Mouse (Mus musculus) lung, adult 18-20 months (tissue): ENCODE data around the gene Cbwd1.
"Not testable (repeated sequence)": the region's sequence is repeated elsewhere in the genome, so short reads cannot be mapped to it uniquely, and the experiment has no call there.

Experiments used
- DNase-seq, 2 experiments: peaks; one replicate each; pipeline ENCODE4 v3.0.0; 2022; ENCODE audit warnings: mixed read lengths in 2 of 2

The Cbwd1 gene

DNA sequence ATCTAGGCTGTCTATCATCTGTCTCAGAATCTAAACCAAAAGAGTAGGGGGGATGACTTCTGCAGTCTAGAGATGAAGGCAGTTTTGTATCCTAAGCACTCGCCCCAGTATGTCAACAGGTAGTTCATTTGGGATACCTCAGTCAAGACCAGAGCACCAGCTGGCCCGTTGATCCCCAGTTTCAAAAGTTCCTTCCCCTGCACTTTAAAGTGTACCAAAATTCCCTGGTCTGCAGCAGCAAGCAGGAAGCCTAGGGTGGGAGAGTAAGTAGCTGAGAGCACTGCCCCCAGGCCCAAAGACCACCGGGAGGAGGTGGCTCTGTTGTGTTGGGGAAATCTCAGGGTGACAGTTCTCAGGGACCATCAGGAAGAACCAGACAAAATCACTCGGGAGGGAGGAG is 64.9 kb downstream of the Cbwd1 start:
- no peak for DNase-seq

GRCm38 (mm10) chr19:24886888-24887287 is 74.5 kb downstream of the Cbwd1 start:
- DNase-seq, result no peak

- DNase-seq, result peak in 1 of 2 experiments; percentile 43
Observed at GRCm38 (mm10) chr19:24885504-24885903, 75.9 kb downstream of the Cbwd1 start.

- DNase-seq, result no peak
Observed at GRCm38 (mm10) chr19:24881237-24881636, 80.2 kb downstream of the Cbwd1 start.

DNA sequence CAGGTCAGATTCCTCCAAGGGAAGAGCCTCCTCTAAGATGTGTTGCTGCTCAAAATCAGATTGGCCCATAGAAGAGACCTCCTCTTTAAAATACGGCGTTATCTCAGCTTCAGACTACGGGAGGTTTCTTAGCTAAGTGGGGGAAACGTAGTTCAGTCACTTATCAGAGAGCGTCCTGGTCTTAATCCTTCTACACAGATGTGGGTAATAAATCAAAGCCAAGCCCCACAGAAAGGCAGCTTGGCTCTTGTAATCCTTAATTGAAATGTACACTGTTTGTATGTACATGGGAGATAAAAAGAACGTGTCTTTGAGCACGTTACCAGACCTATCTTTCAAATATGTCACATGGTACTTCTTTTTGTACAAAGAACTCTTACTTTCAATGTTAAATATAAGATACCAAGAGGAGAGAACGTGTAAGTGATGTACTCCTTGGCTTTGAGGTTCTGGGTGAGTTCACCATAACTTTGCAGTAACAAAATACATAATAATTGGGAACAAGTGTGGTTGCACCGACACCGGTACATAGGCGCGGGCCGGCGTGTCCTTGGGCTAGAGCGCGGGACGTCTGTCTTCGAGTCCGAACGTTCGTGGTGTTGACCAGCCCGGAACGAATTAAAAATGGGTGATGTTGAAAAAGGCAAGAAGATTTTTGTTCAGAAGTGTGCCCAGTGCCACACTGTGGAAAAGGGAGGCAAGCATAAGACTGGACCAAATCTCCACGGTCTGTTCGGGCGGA is 86.1 kb downstream of the Cbwd1 start, which contains the start of gene Gm10053:
Gene Gm10053, plus strand, starts transcription at position 558 of the 742 bp plus-strand sequence.
- DNase-seq, result not testable (repeated sequence)

GRCm38 (mm10) chr19:24873873-24874272 is 87.5 kb downstream of the Cbwd1 start:
- DNase-seq, result no peak

DNA sequence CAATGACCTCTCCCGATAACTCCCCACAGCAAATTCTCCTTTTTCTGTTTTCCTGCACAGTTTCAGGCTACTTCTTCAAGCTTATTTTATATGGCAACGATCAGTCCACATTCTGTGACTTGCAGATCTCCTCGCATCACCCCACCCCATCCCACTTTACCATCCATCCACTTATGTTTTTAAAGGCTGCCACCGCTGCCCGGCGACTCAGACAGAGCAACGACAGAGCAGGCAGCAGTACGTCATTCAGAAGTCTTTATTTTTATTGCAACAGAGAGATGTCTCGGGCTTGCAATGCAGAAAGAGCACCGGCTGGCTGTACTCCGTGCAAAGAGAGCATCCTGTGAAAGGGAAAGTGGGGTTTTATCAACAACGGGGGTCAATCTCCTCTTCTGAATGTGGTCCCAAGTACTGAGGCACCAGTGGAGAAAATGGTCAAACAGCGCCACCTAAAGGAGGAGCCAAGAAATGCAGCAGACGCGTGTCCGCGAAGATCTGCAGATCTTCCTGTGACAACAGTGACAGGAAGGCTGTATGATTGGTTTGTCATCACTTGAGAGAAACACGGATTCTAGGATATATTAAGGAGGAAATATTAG is 90.3 kb downstream of the Cbwd1 start:
- peak; percentile 24 to 55 for DNase-seq
